Mouse (Mus musculus) splenic B cell, adult 2 months (primary cell): ENCODE data around the gene Cpa5.

Source experiments
- DNase-seq: peaks from one replicate; pipeline ENCODE4 v3.0.0-alpha.2; 2011; ENCODE audit warnings: low read depth, low spot score
- H3K27me3 ChIP-seq: 2 replicates; pipeline ENCODE4 v1.6.1; 2012; ENCODE audit warnings: mild to moderate bottlenecking, low read length, moderate library complexity, mixed read lengths; ENCODE audit not compliant: control insufficient read depth, poor library complexity, insufficient read depth, severe bottlenecking
- H3K36me3 ChIP-seq: 2 replicates; pipeline ENCODE4 v1.6.1; 2012; ENCODE audit warnings: mild to moderate bottlenecking, low read length, moderate library complexity, mixed read lengths; ENCODE audit not compliant: control insufficient read depth, poor library complexity, insufficient read depth, severe bottlenecking

The Cpa5 gene

GRCm38 (mm10) chr6:30673764-30674561, 63.2 kb downstream of the Cpa5 start:
- DNase-seq = no peak
- H3K27me3 ChIP-seq = no peaks in the 10 kb centered on the region

DNA sequence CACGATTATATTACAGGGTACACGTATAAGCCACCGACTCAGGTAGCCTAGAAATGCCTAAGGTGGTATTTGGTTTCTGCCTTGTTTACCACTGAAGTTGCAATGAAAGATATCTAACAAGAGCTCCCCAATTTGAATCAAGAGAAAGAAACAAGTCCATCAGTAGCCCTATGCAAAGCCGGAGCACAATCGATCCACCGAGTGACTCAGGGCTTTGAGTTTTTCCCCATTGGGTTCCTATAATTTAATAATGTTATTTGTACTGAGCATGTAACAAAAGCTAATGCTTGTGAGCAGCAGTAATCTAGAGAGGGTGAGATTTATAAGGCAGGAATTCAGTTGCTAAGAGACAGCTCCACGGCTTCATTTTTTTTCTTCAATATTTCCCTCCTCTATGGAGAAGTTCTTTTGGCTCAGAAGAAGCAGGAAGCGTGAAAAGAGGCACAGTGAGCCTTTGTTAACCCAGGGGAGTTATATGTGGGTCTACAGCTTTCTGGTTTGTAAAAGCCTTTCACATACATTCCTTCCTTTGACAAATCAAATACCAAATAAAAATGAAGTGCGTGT, 64.0 kb downstream of the Cpa5 start:
- no peak for DNase-seq
- Histone ChIP-seq H3K36me3 (no peaks in the 10 kb centered on the region), H3K27me3 (no peaks in the 10 kb centered on the region)

More at GRCm38 (mm10) chr6:30673764-30674561, 63.2 kb downstream of the Cpa5 start:
- H3K36me3 ChIP-seq = no peaks in the 10 kb centered on the region

GRCm38 (mm10) chr6:30675281-30675771, 64.5 kb downstream of the Cpa5 start:
- no peaks in the 10 kb centered on the region for H3K36me3 ChIP-seq
- H3K27me3 ChIP-seq = no peaks in the 10 kb centered on the region
- DNase-seq = no peak

DNA sequence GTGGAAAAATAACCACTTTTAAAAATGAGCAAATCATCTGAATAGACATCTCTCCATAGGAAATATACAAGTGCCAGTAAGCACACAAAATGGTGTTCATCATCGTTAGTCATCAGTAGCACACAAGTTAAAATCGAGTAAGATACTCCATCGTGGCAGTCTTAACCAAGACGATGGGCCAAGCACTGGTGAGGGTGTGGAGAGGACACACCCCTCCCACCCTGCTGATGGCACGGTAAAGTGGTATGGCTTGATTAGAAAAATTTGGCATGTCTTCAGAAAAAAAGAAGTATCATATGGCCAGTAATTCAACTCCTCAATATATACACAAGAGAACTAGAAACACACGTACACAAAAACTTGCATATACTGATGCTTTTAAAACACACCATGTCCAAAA, 65.7 kb downstream of the Cpa5 start:
- no peaks in the 10 kb centered on the region for H3K36me3 ChIP-seq
- H3K27me3 ChIP-seq = no peaks in the 10 kb centered on the region
- DNase-seq = no peak

GRCm38 (mm10) chr6:30677591-30677990, 66.8 kb downstream of the Cpa5 start:
- Histone ChIP-seq H3K27me3 (no peaks in the 10 kb centered on the region), H3K36me3 (no peaks in the 10 kb centered on the region)
- no peak for DNase-seq

- H3K27me3 ChIP-seq = no peaks in the 10 kb centered on the region
- no peak for DNase-seq
Observed at GRCm38 (mm10) chr6:30678482-30678881, 67.7 kb downstream of the Cpa5 start.

GRCm38 (mm10) chr6:30679567-30679966, 68.8 kb downstream of the Cpa5 start:
- H3K36me3 ChIP-seq = no peaks in the 10 kb centered on the region
- no peak for DNase-seq

More at GRCm38 (mm10) chr6:30678482-30678881, 67.7 kb downstream of the Cpa5 start:
- no peaks in the 10 kb centered on the region for H3K36me3 ChIP-seq

GRCm38 (mm10) chr6:30680442-30680841, 69.6 kb downstream of the Cpa5 start:
- DNase-seq = no peak
- Histone ChIP-seq H3K36me3 (no peaks in the 10 kb centered on the region), H3K27me3 (no peaks in the 10 kb centered on the region)

More at GRCm38 (mm10) chr6:30679567-30679966, 68.8 kb downstream of the Cpa5 start:
- no peaks in the 10 kb centered on the region for H3K27me3 ChIP-seq
